Mouse (Mus musculus) cerebellum, adult 2 months (tissue): ENCODE measurements around the gene Fbxl17.

ENCODE experiments used
- CTCF ChIP-seq: fragments of 200-500 bp; IDR thresholded peaks from 2 replicates; pipeline ENCODE4 v1.5.1; 2011; ENCODE audit warnings: low read depth, mild to moderate bottlenecking, control low read depth, low read length, moderate library complexity, borderline replicate concordance; ENCODE audit not compliant: insufficient read depth
- POLR2A ChIP-seq: fragments of 200-500 bp; IDR thresholded peaks from 2 replicates; pipeline ENCODE4 v1.6.1; 2011; ENCODE audit warnings: low read length, control low read depth, borderline replicate concordance; ENCODE audit not compliant: insufficient read depth

- TF ChIP-seq POLR2A = no peak
- no peak for TF ChIP-seq CTCF
Measured at GRCm38 (mm10) chr17:63010830-63011229, 489.0 kb downstream of the Fbxl17 start.
